Mouse (Mus musculus): Measurements from ENCODE around the gene Ybx1. TPM values are rescaled to one million over a fixed set of nuclear protein-coding genes. Genes with fewer than 3 reads are reported as not detected.

The Ybx1 gene
- total RNA-seq, 2 experiments from 2014 or later = 1,470 to 1,599 TPM

- ATAC-seq (replicated peaks; ENCODE audit: poor library complexity) = peak; percentile 88
Observed at GRCm38 (mm10) chr4:119239181-119239682, 55.2 kb downstream of the Ybx1 start.

GRCm38 (mm10) chr4:119238661-119239060 lies 55.7 kb downstream of the Ybx1 start:
- no peak for ATAC-seq (replicated peaks; ENCODE audit: poor library complexity)

- ATAC-seq (replicated peaks; ENCODE audit: poor library complexity) = no peak
Observed at GRCm38 (mm10) chr4:119234348-119234747, 60.1 kb downstream of the Ybx1 start.

GRCm38 (mm10) chr4:119233256-119233901 lies 61.0 kb downstream of the Ybx1 start:
- ATAC-seq (replicated peaks; ENCODE audit: poor library complexity) = peak; percentile 7

- peak; percentile 97 for ATAC-seq (replicated peaks; ENCODE audit: poor library complexity)
Observed at GRCm38 (mm10) chr4:119232410-119233255, 61.8 kb downstream of the Ybx1 start, which contains the start of the genes AU022252 and P3h1. TSS of gene AU022252 (minus strand) at chr4:119232712. TSS of gene P3h1 (plus strand) at chr4:119232915.

Other genes starting within 250 kb of the Ybx1 start
- gene Slc2a1, start 185.9 kb downstream of the Ybx1 start, total RNA-seq (2015) = 7.7 and 11.5 TPM in 2 replicates
- 7.4 and 8.6 TPM in 2 replicates for gene Slc2a1, start 185.9 kb downstream of the Ybx1 start, total RNA-seq (2017)
- 3.2 and 3.5 TPM in 2 replicates for gene Zfp691, start 120.4 kb downstream of the Ybx1 start, total RNA-seq (2015)
- gene Zfp691, start 120.4 kb downstream of the Ybx1 start, total RNA-seq (2017) = 2.5 and 5.2 TPM in 2 replicates
- gene Ermap, start 104.6 kb downstream of the Ybx1 start, total RNA-seq (2015) = 25.4 and 48.3 TPM in 2 replicates
- gene Ermap, start 104.6 kb downstream of the Ybx1 start, total RNA-seq (2017) = 13.3 and 34.2 TPM in 2 replicates
- 37.3 and 44.8 TPM in 2 replicates for gene Svbp, start 99.3 kb downstream of the Ybx1 start, total RNA-seq (2015)
- 17.3 and 43.0 TPM in 2 replicates for gene Svbp, start 99.3 kb downstream of the Ybx1 start, total RNA-seq (2017)
- not detected in 2 replicates for gene Tmem269, start 76.4 kb downstream of the Ybx1 start, total RNA-seq (2015)
- not detected in 2 replicates for gene Tmem269, start 76.4 kb downstream of the Ybx1 start, total RNA-seq (2017)
- 3.4 and 4.6 TPM in 2 replicates for gene AU022252, start 61.9 kb downstream of the Ybx1 start, total RNA-seq (2015)
- gene AU022252, start 61.9 kb downstream of the Ybx1 start, total RNA-seq (2017) = 8.0 and 12.4 TPM in 2 replicates
- gene P3h1, start 61.7 kb downstream of the Ybx1 start, total RNA-seq (2015) = 7.2 and 7.7 TPM in 2 replicates
- 9.6 and 10.6 TPM in 2 replicates for gene P3h1, start 61.7 kb downstream of the Ybx1 start, total RNA-seq (2017)
- not detected in 2 replicates for gene Cldn19, start 39.2 kb downstream of the Ybx1 start, total RNA-seq (2015)
- gene Cldn19, start 39.2 kb downstream of the Ybx1 start, total RNA-seq (2017) = not detected in 2 replicates
- 137 and 138 TPM in 2 replicates for gene Ppih, start 25.9 kb upstream of the Ybx1 start, total RNA-seq (2015)
- 161 and 163 TPM in 2 replicates for gene Ppih, start 25.9 kb upstream of the Ybx1 start, total RNA-seq (2017)
- gene Ccdc30, start 120.9 kb upstream of the Ybx1 start, total RNA-seq (2015) = 0.66 TPM in 1 of 2 replicates, not detected in the other
- 0.14 and 1.0 TPM in 2 replicates for gene Ccdc30, start 120.9 kb upstream of the Ybx1 start, total RNA-seq (2017)
- gene Ppcs, start 127.8 kb upstream of the Ybx1 start, total RNA-seq (2015) = 12.5 and 15.9 TPM in 2 replicates
- gene Ppcs, start 127.8 kb upstream of the Ybx1 start, total RNA-seq (2017) = 10.4 and 10.7 TPM in 2 replicates
- not detected in 2 replicates for gene Zmynd12, start 128.2 kb upstream of the Ybx1 start, total RNA-seq (2015)
- gene Zmynd12, start 128.2 kb upstream of the Ybx1 start, total RNA-seq (2017) = not detected in 2 replicates
- not detected in 2 replicates for gene Rimkla, start 198.0 kb upstream of the Ybx1 start, total RNA-seq (2015)
- gene Rimkla, start 198.0 kb upstream of the Ybx1 start, total RNA-seq (2017) = not detected in 2 replicates
- 26.5 and 45.1 TPM in 2 replicates for gene Foxj3, start 242.4 kb upstream of the Ybx1 start, total RNA-seq (2015)
- gene Foxj3, start 242.4 kb upstream of the Ybx1 start, total RNA-seq (2017) = 12.0 and 32.4 TPM in 2 replicates
- 0.44 and 0.83 TPM in 2 replicates for gene Frg2f1, start 244.9 kb upstream of the Ybx1 start, total RNA-seq (2015)
- 0.88 TPM in 1 of 2 replicates, not detected in the other for gene Frg2f1, start 244.9 kb upstream of the Ybx1 start, total RNA-seq (2017)

Measured in megakaryocyte progenitor cell, adult 5-6 weeks (primary cell).